Mouse (Mus musculus): ENCODE measurements around the gene Arhgap19. TPM values are rescaled to one million over a fixed set of nuclear protein-coding genes. Genes with fewer than 3 reads are reported as not detected.

The Arhgap19 gene
- polyA plus RNA-seq, 1 experiment, result 0.49 TPM

GRCm38 (mm10) chr19:41808104-41808634 lies 6.3 kb upstream of the Arhgap19 start:
- TF ChIP-seq GATA1 (IDR thresholded peaks at IDR 0.05; ENCODE audit: low read length), result no peak
- TF ChIP-seq TAL1 (IDR thresholded peaks at IDR 0.05; ENCODE audit: low read length), result no peak
- H3K4me1 ChIP-seq (ENCODE audit: control insufficient read depth), result peaks cover 50% of the 10 kb centered on the region
- no peak overlapping the region for H3K4me3 ChIP-seq (replicated peaks)
- H3K36me3 ChIP-seq (ENCODE audit: control insufficient read depth), result peaks cover 10% of the 10 kb centered on the region
- peaks cover 8% of the 10 kb centered on the region for H3K9me3 ChIP-seq (ENCODE audit: control insufficient read depth, low read length)
- no peaks in the 10 kb centered on the region for H3K27me3 ChIP-seq (ENCODE audit: control insufficient read depth)

- Histone ChIP-seq H3K27me3 (ENCODE audit: control insufficient read depth) (no peaks in the 10 kb centered on the region), H3K36me3 (ENCODE audit: control insufficient read depth) (peaks cover 10% of the 10 kb centered on the region), H3K9me3 (ENCODE audit: control insufficient read depth, low read length) (peaks cover 8% of the 10 kb centered on the region), H3K4me3 (replicated peaks) (peak overlapping the region; percentile 8), H3K4me1 (ENCODE audit: control insufficient read depth) (peaks cover 50% of the 10 kb centered on the region)
- no peak for TF ChIP-seq GATA1 (IDR thresholded peaks at IDR 0.05; ENCODE audit: low read length)
- peak; percentile 43; the same call in 1 of the 3 replicates for TF ChIP-seq TAL1 (IDR thresholded peaks at IDR 0.05; ENCODE audit: low read length)
These were observed 5.7 kb upstream of the Arhgap19 start for GRCm38 (mm10) chr19:41807497-41807896.

GRCm38 (mm10) chr19:41805831-41806230 lies 4.0 kb upstream of the Arhgap19 start:
- Histone ChIP-seq H3K27me3 (ENCODE audit: control insufficient read depth) (no peaks in the 10 kb centered on the region), H3K4me3 (replicated peaks) (no peak overlapping the region), H3K9me3 (ENCODE audit: control insufficient read depth, low read length) (peaks cover 8% of the 10 kb centered on the region), H3K36me3 (ENCODE audit: control insufficient read depth) (peaks cover 10% of the 10 kb centered on the region), H3K4me1 (ENCODE audit: control insufficient read depth) (peaks cover 53% of the 10 kb centered on the region)
- TF ChIP-seq GATA1 (IDR thresholded peaks at IDR 0.05; ENCODE audit: low read length) (no peak), TAL1 (IDR thresholded peaks at IDR 0.05; ENCODE audit: low read length) (no peak)

GRCm38 (mm10) chr19:41803322-41803721 lies 1.5 kb upstream of the Arhgap19 start:
- TF ChIP-seq GATA1 (IDR thresholded peaks at IDR 0.05; ENCODE audit: low read length) (no peak), TAL1 (IDR thresholded peaks at IDR 0.05; ENCODE audit: low read length) (no peak)
- Histone ChIP-seq H3K4me3 (replicated peaks) (no peak overlapping the region), H3K9me3 (ENCODE audit: control insufficient read depth, low read length) (peaks cover 8% of the 10 kb centered on the region), H3K27me3 (ENCODE audit: control insufficient read depth) (no peaks in the 10 kb centered on the region), H3K36me3 (ENCODE audit: control insufficient read depth) (peaks cover 26% of the 10 kb centered on the region), H3K4me1 (ENCODE audit: control insufficient read depth) (peaks cover 56% of the 10 kb centered on the region)

- Histone ChIP-seq H3K4me3 (replicated peaks) (peak overlapping the region; percentile 73), H3K27me3 (ENCODE audit: control insufficient read depth) (no peaks in the 10 kb centered on the region), H3K36me3 (ENCODE audit: control insufficient read depth) (peaks cover 41% of the 10 kb centered on the region), H3K9me3 (ENCODE audit: control insufficient read depth, low read length) (peaks cover 8% of the 10 kb centered on the region), H3K4me1 (ENCODE audit: control insufficient read depth) (peaks cover 49% of the 10 kb centered on the region)
- TF ChIP-seq TAL1 (IDR thresholded peaks at IDR 0.05; ENCODE audit: low read length) (no peak), GATA1 (IDR thresholded peaks at IDR 0.05; ENCODE audit: low read length) (no peak)
These were observed 683 bp downstream of the Arhgap19 start for GRCm38 (mm10) chr19:41800986-41801741.

GRCm38 (mm10) chr19:41800451-41800850 lies 1.4 kb downstream of the Arhgap19 start:
- Histone ChIP-seq H3K36me3 (ENCODE audit: control insufficient read depth) (peaks cover 41% of the 10 kb centered on the region), H3K4me1 (ENCODE audit: control insufficient read depth) (peaks cover 53% of the 10 kb centered on the region), H3K9me3 (ENCODE audit: control insufficient read depth, low read length) (peaks cover under 1% of the 10 kb centered on the region), H3K27me3 (ENCODE audit: control insufficient read depth) (no peaks in the 10 kb centered on the region), H3K4me3 (replicated peaks) (peak overlapping the region; percentile 73)
- TF ChIP-seq GATA1 (IDR thresholded peaks at IDR 0.05; ENCODE audit: low read length) (no peak), TAL1 (IDR thresholded peaks at IDR 0.05; ENCODE audit: low read length) (no peak)

- no peaks in the 10 kb centered on the region for H3K9me3 ChIP-seq (ENCODE audit: control insufficient read depth, low read length)
- H3K27me3 ChIP-seq (ENCODE audit: control insufficient read depth), result no peaks in the 10 kb centered on the region
These were observed 4.3 kb downstream of the Arhgap19 start for GRCm38 (mm10) chr19:41797536-41797935.

GRCm38 (mm10) chr19:41796789-41797327 lies 5.0 kb downstream of the Arhgap19 start:
- TF ChIP-seq GATA1 (IDR thresholded peaks at IDR 0.05; ENCODE audit: low read length), result no peak
- no peak for TF ChIP-seq TAL1 (IDR thresholded peaks at IDR 0.05; ENCODE audit: low read length)
- Histone ChIP-seq H3K9me3 (ENCODE audit: control insufficient read depth, low read length) (no peaks in the 10 kb centered on the region), H3K27me3 (ENCODE audit: control insufficient read depth) (no peaks in the 10 kb centered on the region), H3K4me1 (ENCODE audit: control insufficient read depth) (peaks cover 62% of the 10 kb centered on the region), H3K36me3 (ENCODE audit: control insufficient read depth) (peaks cover 60% of the 10 kb centered on the region), H3K4me3 (replicated peaks) (no peak overlapping the region)

More at GRCm38 (mm10) chr19:41797536-41797935, 4.3 kb downstream of the Arhgap19 start:
- TF ChIP-seq GATA1 (IDR thresholded peaks at IDR 0.05; ENCODE audit: low read length) (no peak), TAL1 (IDR thresholded peaks at IDR 0.05; ENCODE audit: low read length) (no peak)
- peaks cover 53% of the 10 kb centered on the region for H3K36me3 ChIP-seq (ENCODE audit: control insufficient read depth)
- H3K4me3 ChIP-seq (replicated peaks), result no peak overlapping the region
- peaks cover 64% of the 10 kb centered on the region for H3K4me1 ChIP-seq (ENCODE audit: control insufficient read depth)

- TF ChIP-seq TAL1 (IDR thresholded peaks at IDR 0.05; ENCODE audit: low read length) (no peak), GATA1 (IDR thresholded peaks at IDR 0.05; ENCODE audit: low read length) (no peak)
- Histone ChIP-seq H3K4me3 (replicated peaks) (no peak overlapping the region), H3K9me3 (ENCODE audit: control insufficient read depth, low read length) (no peaks in the 10 kb centered on the region), H3K4me1 (ENCODE audit: control insufficient read depth) (peaks cover 62% of the 10 kb centered on the region), H3K36me3 (ENCODE audit: control insufficient read depth) (peaks cover 66% of the 10 kb centered on the region), H3K27me3 (ENCODE audit: control insufficient read depth) (no peaks in the 10 kb centered on the region)
These were observed 5.6 kb downstream of the Arhgap19 start for GRCm38 (mm10) chr19:41796148-41796760.
